Mouse (Mus musculus) brain, adult 2 months (tissue): ENCODE results near the gene Thsd4.
A peak's percentile ranks its signal among the peaks of the same experiment; 100 is the strongest.

ENCODE experiments used
- DNase-seq: peaks from one replicate; pipeline ENCODE4 v3.0.0; 2011; ENCODE audit warnings: low read depth, low spot score

Gene Thsd4

GRCm38 (mm10) chr9:60382941-60383340 lies 138.9 kb downstream of the Thsd4 start:
- peak; percentile 62 for DNase-seq

GRCm38 (mm10) chr9:60382526-60382925 lies 139.3 kb downstream of the Thsd4 start:
- DNase-seq, result peak; percentile 56

- no peak for DNase-seq
Observed at GRCm38 (mm10) chr9:60381010-60381409, 140.8 kb downstream of the Thsd4 start.

GRCm38 (mm10) chr9:60380550-60380949 lies 141.3 kb downstream of the Thsd4 start:
- no peak for DNase-seq

- no peak for DNase-seq
Observed at GRCm38 (mm10) chr9:60378235-60378634, 143.6 kb downstream of the Thsd4 start.

- peak; percentile 56 for DNase-seq
Observed at GRCm38 (mm10) chr9:60373161-60373737, 148.6 kb downstream of the Thsd4 start.

- DNase-seq, result no peak
Observed at GRCm38 (mm10) chr9:60368516-60368915, 153.3 kb downstream of the Thsd4 start.

- no peak for DNase-seq
Observed at GRCm38 (mm10) chr9:60367617-60368305, 154.1 kb downstream of the Thsd4 start.

GRCm38 (mm10) chr9:60364166-60364781 lies 157.6 kb downstream of the Thsd4 start:
- no peak for DNase-seq

- peak; percentile 31 for DNase-seq
Observed at GRCm38 (mm10) chr9:60352351-60352750, 169.5 kb downstream of the Thsd4 start.

- DNase-seq, result no peak
Observed at GRCm38 (mm10) chr9:60351153-60351552, 170.7 kb downstream of the Thsd4 start.

GRCm38 (mm10) chr9:60336147-60336546 lies 185.7 kb downstream of the Thsd4 start:
- no peak for DNase-seq

- DNase-seq, result no peak
Observed at GRCm38 (mm10) chr9:60335455-60335854, 186.4 kb downstream of the Thsd4 start.

GRCm38 (mm10) chr9:60329911-60330310 lies 191.9 kb downstream of the Thsd4 start:
- no peak for DNase-seq

- no peak for DNase-seq
Observed at GRCm38 (mm10) chr9:60324716-60325115, 197.1 kb downstream of the Thsd4 start.

- peak; percentile 14 for DNase-seq
Observed at GRCm38 (mm10) chr9:60323435-60323834, 198.4 kb downstream of the Thsd4 start.

- DNase-seq, result no peak
Observed at GRCm38 (mm10) chr9:60317291-60317690, 204.6 kb downstream of the Thsd4 start.

GRCm38 (mm10) chr9:60316510-60316909 lies 205.3 kb downstream of the Thsd4 start:
- DNase-seq, result peak; percentile 36

- DNase-seq, result no peak
Observed at GRCm38 (mm10) chr9:60315533-60315932, 206.3 kb downstream of the Thsd4 start.

- no peak for DNase-seq
Observed at GRCm38 (mm10) chr9:60313661-60314060, 208.2 kb downstream of the Thsd4 start.

GRCm38 (mm10) chr9:60312670-60313069 lies 209.2 kb downstream of the Thsd4 start:
- no peak for DNase-seq

GRCm38 (mm10) chr9:60311594-60312128 lies 210.2 kb downstream of the Thsd4 start:
- DNase-seq, result peak; percentile 60
